Mouse (Mus musculus) cerebellum, adult 2 months (tissue): ENCODE measurements around the gene Ctu1.

Source experiments
- CTCF ChIP-seq: fragments of 200-500 bp; IDR thresholded peaks from 2 replicates; pipeline ENCODE4 v1.5.1; 2011; ENCODE audit warnings: low read depth, mild to moderate bottlenecking, control low read depth, low read length, moderate library complexity, borderline replicate concordance; ENCODE audit not compliant: insufficient read depth
- POLR2A ChIP-seq: fragments of 200-500 bp; IDR thresholded peaks from 2 replicates; pipeline ENCODE4 v1.6.1; 2011; ENCODE audit warnings: low read length, control low read depth, borderline replicate concordance; ENCODE audit not compliant: insufficient read depth

- TF ChIP-seq CTCF (no peak), POLR2A (no peak)
Measured at GRCm38 (mm10) chr7:43652683-43653082, 19.1 kb upstream of the Ctu1 start.
